Comparison of ENCODE assay signal across 8 mouse cellular contexts in genomic region chr19:10033211-10033973, GRCm38 (mm10). TPM values are rescaled to one million over a fixed set of nuclear protein-coding genes. Genes with fewer than 3 reads are reported as not detected.
DNase-seq lines count a peak whose midpoint lies in the region; ATAC-seq and TF ChIP-seq lines count a peak whose summit lies in the region.

No protein-coding gene starts in this region.

- peak; percentile 85 for DNase-seq in 3T3-L1 (ENCODE audit: low read depth, low spot score)
- peak; percentile 55 for DNase-seq in G1E (ENCODE audit: low spot score)
- peak; percentile 65 to 77 for DNase-seq in cerebellum, postnatal 25 days
- peak; percentile 71 to 73 for DNase-seq in kidney, postnatal 36 days
- peak; percentile 88 for DNase-seq in lung, embryonic 14.5 days
- no peak for DNase-seq in Muller cell, postnatal 12 days (ENCODE audit: inconsistent ontology term)

- no peak for ATAC-seq in G1E (ENCODE audit: extremely low read depth, insufficient number of reproducible peaks, low FRiP score, poor library complexity, severe bottlenecking)
- ATAC-seq in granulocyte monocyte progenitor cell, adult 5-6 weeks (replicated peaks; ENCODE audit: poor library complexity, severe bottlenecking), result peak; percentile 69
- ATAC-seq in lung, embryonic 14.5 days (ENCODE audit: insufficient read depth), result peak; percentile 39; the same call in 1 of the 2 replicates
- ATAC-seq in neural tube, embryonic 15.5 days (ENCODE audit: low FRiP score), result peak; percentile 68; the same call in 1 of the 2 replicates

- H3K4me1 ChIP-seq in G1E (ENCODE audit: insufficient read depth, low read depth, low read length), result peaks cover 36% of the 10 kb centered on the region
- peaks cover 8% of the 10 kb centered on the region; the same call in 1 of the 2 replicates for H3K4me1 ChIP-seq in lung, embryonic 14.5 days (ENCODE audit: insufficient read depth)
- no peaks in the 10 kb centered on the region for H3K4me1 ChIP-seq in neural tube, embryonic 15.5 days

- no peaks in the 10 kb centered on the region for H3K27me3 ChIP-seq in G1E (ENCODE audit: insufficient read depth, low read length)
- H3K27me3 ChIP-seq in lung, embryonic 14.5 days (ENCODE audit: insufficient read depth, low read length), result no peaks in the 10 kb centered on the region
- no peaks in the 10 kb centered on the region for H3K27me3 ChIP-seq in neural tube, embryonic 15.5 days (replicated peaks)

- H3K27ac ChIP-seq in lung, embryonic 14.5 days (ENCODE audit: low read depth), result no peak overlapping the region
- no peak overlapping the region for H3K27ac ChIP-seq in neural tube, embryonic 15.5 days (replicated peaks)

- WGBS in lung, embryonic 14.5 days, result 40% methylated on average over 8 of the region's 8 CpGs
- 35% methylated on average over 8 of the region's 8 CpGs for WGBS in neural tube, embryonic 15.5 days

- no peak overlapping the region for H3K9ac ChIP-seq in lung, embryonic 14.5 days
- no peak overlapping the region for H3K9ac ChIP-seq in neural tube, embryonic 15.5 days (replicated peaks)

- H3K9me3 ChIP-seq in G1E (replicated peaks), result no peaks in the 10 kb centered on the region
- H3K9me3 ChIP-seq in lung, embryonic 14.5 days (ENCODE audit: low read depth, low read length), result no peaks in the 10 kb centered on the region
- no peaks in the 10 kb centered on the region for H3K9me3 ChIP-seq in neural tube, embryonic 15.5 days (replicated peaks)

- H3K36me3 ChIP-seq in G1E (replicated peaks), result peaks cover 49% of the 10 kb centered on the region
- H3K36me3 ChIP-seq in lung, embryonic 14.5 days (ENCODE audit: insufficient read depth), result peaks cover 30% of the 10 kb centered on the region
- no peaks in the 10 kb centered on the region for H3K36me3 ChIP-seq in neural tube, embryonic 15.5 days

- no peak overlapping the region for H3K4me2 ChIP-seq in lung, embryonic 14.5 days
- H3K4me2 ChIP-seq in neural tube, embryonic 15.5 days, result no peak overlapping the region

- TF ChIP-seq CTCF in G1E (IDR thresholded peaks at IDR 0.05; ENCODE audit: low read depth, low read length), result peak; percentile 87
- peak; percentile 94 for TF ChIP-seq CTCF in lung, embryonic 14.5 days (IDR thresholded peaks at IDR 0.05; ENCODE audit: low read depth)

- no peak overlapping the region for H3K4me3 ChIP-seq in G1E (ENCODE audit: low read depth, low read length)
- H3K4me3 ChIP-seq in lung, embryonic 14.5 days (ENCODE audit: low read depth, low read length), result no peak overlapping the region
- no peak overlapping the region for H3K4me3 ChIP-seq in neural tube, embryonic 15.5 days (replicated peaks)

RNA-seq across cellular contexts. Expression of gene Fads3, which starts 8.0 kb away (rescaled TPM):
- total RNA-seq in G1E (2014; fragmentation: Nextera tagmentation) (32.8 and 41.8 TPM in 2 replicates), G1E (2017) (17.0 and 20.1 TPM in 2 replicates)
- polyA plus RNA-seq in G1E (2012), result 46.6 and 48.8 TPM in 2 replicates
- total RNA-seq in granulocyte monocyte progenitor cell, adult 5-6 weeks (2014; fragmentation: Nextera tagmentation), result 0.38 and 0.97 TPM in 2 replicates
- 0.22 and 1.4 TPM in 2 replicates for total RNA-seq in granulocyte monocyte progenitor cell, adult 5-6 weeks (2017)
- 31.1 and 38.8 TPM in 2 replicates for polyA plus RNA-seq in lung, embryonic 14.5 days (2014; fragmentation: Nextera tagmentation; extraction: Ambion mirVana)
- 30.3 and 32.3 TPM in 2 replicates for polyA plus RNA-seq in neural tube, embryonic 15.5 days (2015; fragmentation: Nextera tagmentation; extraction: Ambion mirVana)

RNA-seq across cellular contexts. Expression of gene Rab3il1, which starts 31.9 kb away (rescaled TPM):
- total RNA-seq in G1E (2014; fragmentation: Nextera tagmentation), result 4.7 and 25.4 TPM in 2 replicates
- 2.7 and 3.1 TPM in 2 replicates for total RNA-seq in G1E (2017)
- 4.0 and 4.2 TPM in 2 replicates for polyA plus RNA-seq in G1E (2012)
- 3.7 and 8.2 TPM in 2 replicates for total RNA-seq in granulocyte monocyte progenitor cell, adult 5-6 weeks (2014; fragmentation: Nextera tagmentation)
- 1.9 and 2.8 TPM in 2 replicates for total RNA-seq in granulocyte monocyte progenitor cell, adult 5-6 weeks (2017)
- 30.9 and 34.0 TPM in 2 replicates for polyA plus RNA-seq in lung, embryonic 14.5 days (2014; fragmentation: Nextera tagmentation; extraction: Ambion mirVana)
- polyA plus RNA-seq in neural tube, embryonic 15.5 days (2015; fragmentation: Nextera tagmentation; extraction: Ambion mirVana), result 21.4 and 22.5 TPM in 2 replicates

RNA-seq across cellular contexts. Expression of gene Best1, which starts 32.0 kb away (rescaled TPM):
- total RNA-seq in G1E (2014; fragmentation: Nextera tagmentation) (not detected in 2 replicates), G1E (2017) (0.22 TPM in 1 of 2 replicates, not detected in the other)
- polyA plus RNA-seq in G1E (2012), result 0.03 TPM in 1 of 2 replicates, not detected in the other
- not detected in 2 replicates for total RNA-seq in granulocyte monocyte progenitor cell, adult 5-6 weeks (2014; fragmentation: Nextera tagmentation)
- 0.09 TPM in 1 of 2 replicates, not detected in the other for total RNA-seq in granulocyte monocyte progenitor cell, adult 5-6 weeks (2017)
- 1.0 and 1.4 TPM in 2 replicates for polyA plus RNA-seq in lung, embryonic 14.5 days (2014; fragmentation: Nextera tagmentation; extraction: Ambion mirVana)
- 2.1 and 2.3 TPM in 2 replicates for polyA plus RNA-seq in neural tube, embryonic 15.5 days (2015; fragmentation: Nextera tagmentation; extraction: Ambion mirVana)

RNA-seq across cellular contexts. Expression of gene Fth1, which starts 53.0 kb away (rescaled TPM):
- 2,660 and 2,681 TPM in 2 replicates for total RNA-seq in G1E (2014; fragmentation: Nextera tagmentation)
- total RNA-seq in G1E (2017), result 936 and 1,016 TPM in 2 replicates
- 28,412 and 34,236 TPM in 2 replicates for polyA plus RNA-seq in G1E (2012)
- 806 and 810 TPM in 2 replicates for total RNA-seq in granulocyte monocyte progenitor cell, adult 5-6 weeks (2014; fragmentation: Nextera tagmentation)
- 350 and 359 TPM in 2 replicates for total RNA-seq in granulocyte monocyte progenitor cell, adult 5-6 weeks (2017)
- 1,651 and 1,692 TPM in 2 replicates for polyA plus RNA-seq in lung, embryonic 14.5 days (2014; fragmentation: Nextera tagmentation; extraction: Ambion mirVana)
- polyA plus RNA-seq in neural tube, embryonic 15.5 days (2015; fragmentation: Nextera tagmentation; extraction: Ambion mirVana), result 1,798 and 1,858 TPM in 2 replicates
